Mouse (Mus musculus): ENCODE results near the gene Pigp. TPM values are rescaled to one million over a fixed set of nuclear protein-coding genes. Genes with fewer than 3 reads are reported as not detected.

The Pigp gene
- total and polyA plus RNA-seq, 3 experiments: 63.8 to 163 (median 103) TPM

DNA sequence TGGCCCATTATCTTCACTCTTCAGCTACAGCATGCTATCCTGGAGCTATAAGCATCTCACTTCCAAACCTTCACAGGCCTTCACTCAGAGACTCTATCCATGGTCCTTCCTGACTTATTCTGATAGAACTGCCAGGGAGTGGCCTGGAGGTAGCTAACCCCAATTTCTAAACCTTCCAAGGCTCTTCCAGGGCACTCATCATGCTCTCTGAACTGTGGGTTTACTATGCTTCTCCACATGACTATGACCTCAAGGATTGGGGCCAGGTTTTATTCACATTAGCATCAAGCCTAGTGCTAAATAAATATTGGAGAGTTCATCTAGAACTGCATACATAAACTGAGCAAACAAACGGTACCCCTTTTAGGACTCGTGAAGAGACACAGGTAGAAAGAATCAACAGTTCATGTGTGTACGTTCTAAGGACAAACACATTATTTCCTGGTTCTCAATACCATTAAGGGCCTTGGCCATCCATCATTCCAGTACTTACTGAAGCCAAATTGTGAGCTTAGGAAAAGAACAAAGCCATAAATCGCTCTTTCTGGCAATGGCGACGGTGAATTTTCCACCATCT is 2.0 kb downstream of the Pigp start:
- in situ Hi-C loops (cut with MboI; ENCODE audit: low pct_ligation_motif_present, low pct_unique_long_range_greater_than_20kb, low sequenced_read_pairs): no loop called here
- Histone ChIP-seq H3K9me3 (replicated peaks; ENCODE audit: low read length) (no peaks in the 10 kb centered on the region), H3K4me1 (ENCODE audit: control insufficient read depth in 1 of 2, insufficient read depth in 2 of 2) (peaks cover 6 to 51% of the 10 kb centered on the region in 2 experiments; a peak in 3 of 4 replicates), H3K27ac (ENCODE audit: insufficient read depth, low read depth) (no peak overlapping the region; the same call in 1 of the 2 replicates), H3K36me3 (replicated peaks in 1 of 2; ENCODE audit: control insufficient read depth in 1 of 2, insufficient read depth in 1 of 2, low read length in 1 of 2) (peaks cover 4 to 25% of the 10 kb centered on the region in 2 experiments), H3K9ac (ENCODE audit: insufficient read depth, low read depth) (peak overlapping the region; percentile 77), H3K4me2 (ENCODE audit: insufficient read depth, low read depth, poor library complexity, severe bottlenecking) (peak overlapping the region; percentile 84), H3K79me2 (replicated peaks; ENCODE audit: control insufficient read depth, extremely low read depth, insufficient read depth, poor library complexity, severe bottlenecking) (peaks cover 18% of the 10 kb centered on the region), H3K4me3 (replicated peaks in 1 of 3; ENCODE audit: low read depth in 2 of 3, low read length in 2 of 3, poor library complexity in 1 of 3) (peak overlapping the region; percentile 73 to 94 (median 83)), H3K27me3 (replicated peaks) (no peaks in the 10 kb centered on the region)
- DNase-seq (ENCODE audit: extremely low read depth): peak; percentile 21
- dilution Hi-C loops (cut with MboI; ENCODE audit: extremely low pct_ligation_motif_present, extremely low pct_unique_long_range_greater_than_20kb, low sequenced_read_pairs): no loop called here
- no peak for TF ChIP-seq NRF1 (IDR thresholded peaks at IDR 0.05; ENCODE audit: low read depth, low read length)
- 0 out of 2 replicates have a peak, but pooled peaks have one; percentile 29 for TF ChIP-seq SIN3A (IDR thresholded peaks at IDR 0.05; ENCODE audit: low read length)

DNA sequence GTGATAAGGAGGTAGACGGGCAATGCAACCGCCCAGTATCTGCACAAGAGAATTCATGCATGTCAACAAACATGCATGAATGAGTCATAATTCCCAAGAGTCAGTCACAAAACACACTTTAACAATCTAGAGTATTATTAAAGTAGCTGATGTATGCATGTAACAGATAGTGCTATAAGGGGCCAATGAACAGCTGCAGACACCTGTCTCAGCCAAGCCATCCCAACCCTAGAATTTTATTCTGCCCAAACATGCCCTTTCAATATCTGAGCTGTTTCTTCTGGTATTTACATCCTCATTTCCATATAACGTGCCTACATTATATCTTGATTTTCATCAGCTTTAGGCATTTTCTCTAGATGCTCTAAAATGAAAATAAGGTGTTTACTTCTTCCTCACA is 6.2 kb downstream of the Pigp start:
- no peak overlapping the region for H3K4me2 ChIP-seq (ENCODE audit: insufficient read depth, low read depth, poor library complexity, severe bottlenecking)
- TF ChIP-seq MAFK (IDR thresholded peaks at IDR 0.05; ENCODE audit: insufficient replicate concordance, low read length) (no peak), PAX5 (IDR thresholded peaks at IDR 0.05; ENCODE audit: low read length) (no peak), MYC (IDR thresholded peaks at IDR 0.05; ENCODE audit: low read depth, low read length) (no peak), CHD2 (IDR thresholded peaks at IDR 0.05; ENCODE audit: low read length) (no peak), NELFE (IDR thresholded peaks at IDR 0.05; ENCODE audit: low read depth, low read length) (no peak), BHLHE40 (IDR thresholded peaks at IDR 0.05; ENCODE audit: low read depth, low read length) (no peak), ZNF384 (IDR thresholded peaks at IDR 0.05; ENCODE audit: low read depth, low read length) (no peak), POLR2A (IDR thresholded peaks at IDR 0.05; ENCODE audit: low read depth, low read length) (no peak), CTCF (conservative IDR thresholded peaks at IDR 0.05 in 1 of 2, IDR thresholded peaks at IDR 0.05 in 1 of 2; ENCODE audit: low read depth in 2 of 2, low read length in 2 of 2) (no peak), SIN3A (IDR thresholded peaks at IDR 0.05; ENCODE audit: low read length) (no peak), E2F4 (IDR thresholded peaks at IDR 0.05; ENCODE audit: insufficient replicate concordance, low read depth, low read length) (no peak), ELF1 (IDR thresholded peaks at IDR 0.05; ENCODE audit: low read depth, low read length) (no peak), ZC3H11A (IDR thresholded peaks at IDR 0.05; ENCODE audit: low read depth, low read length) (no peak), MAZ (IDR thresholded peaks at IDR 0.05; ENCODE audit: low read depth, low read length) (no peak)
- no peak overlapping the region for H3K27ac ChIP-seq (ENCODE audit: insufficient read depth, low read depth)
- no peaks in the 10 kb centered on the region for H3K27me3 ChIP-seq (replicated peaks)
- peaks cover 12 to 49% of the 10 kb centered on the region in 2 experiments for H3K4me1 ChIP-seq (ENCODE audit: control insufficient read depth in 1 of 2, insufficient read depth in 2 of 2)
- H3K79me2 ChIP-seq (replicated peaks; ENCODE audit: control insufficient read depth, extremely low read depth, insufficient read depth, poor library complexity, severe bottlenecking): no peaks in the 10 kb centered on the region
- H3K9me3 ChIP-seq (replicated peaks; ENCODE audit: low read length): no peaks in the 10 kb centered on the region
- no peak overlapping the region for H3K9ac ChIP-seq (ENCODE audit: insufficient read depth, low read depth)
- no peak for DNase-seq (ENCODE audit: extremely low read depth)
- in situ Hi-C loops (cut with MboI; ENCODE audit: low pct_ligation_motif_present, low pct_unique_long_range_greater_than_20kb, low sequenced_read_pairs): no loop called here
- H3K36me3 ChIP-seq (replicated peaks in 1 of 2; ENCODE audit: control insufficient read depth in 1 of 2, insufficient read depth in 1 of 2, low read length in 1 of 2): peaks cover 6 to 31% of the 10 kb centered on the region in 2 experiments
- dilution Hi-C loops (cut with MboI; ENCODE audit: extremely low pct_ligation_motif_present, extremely low pct_unique_long_range_greater_than_20kb, low sequenced_read_pairs): no loop called here
- H3K4me3 ChIP-seq (replicated peaks in 1 of 3; ENCODE audit: low read depth in 2 of 3, low read length in 2 of 3, poor library complexity in 1 of 3): no peak overlapping the region

Measured in CH12.LX (cell line).